Mouse (Mus musculus): ENCODE results near the gene Arhgap18.

The Arhgap18 gene

DNA sequence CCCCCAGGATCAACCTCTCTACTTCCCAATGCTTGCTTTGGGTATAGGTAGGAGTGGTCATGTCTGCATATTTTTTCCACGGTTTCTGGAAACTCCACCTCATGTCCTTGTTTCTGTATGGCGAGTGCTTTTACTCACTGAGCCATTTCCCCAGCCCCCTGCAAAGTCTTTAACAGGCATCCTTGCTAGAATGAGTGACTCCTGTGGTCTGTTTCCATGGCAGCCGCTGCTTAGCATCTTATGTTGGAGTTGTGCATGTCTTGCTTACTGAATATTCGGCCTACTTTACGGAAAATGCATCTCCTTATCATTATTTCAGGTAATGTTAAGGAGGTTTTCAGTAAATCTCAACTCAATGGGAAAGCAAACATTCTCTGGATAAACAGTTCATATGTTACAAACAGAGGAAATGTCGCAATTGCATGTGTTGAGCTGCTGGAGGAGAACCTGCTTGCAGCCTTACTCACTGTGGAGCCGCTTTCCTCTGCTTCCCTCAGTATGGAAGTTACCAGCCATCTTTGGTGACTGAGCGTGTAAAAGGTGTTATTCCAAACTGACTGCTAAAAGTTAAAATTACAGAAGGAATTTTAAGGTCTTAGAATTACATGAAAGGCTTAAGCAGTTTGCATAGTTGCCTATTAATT lies 72.1 kb downstream of the Arhgap18 start:
- in situ Hi-C loops (cut with MboI; ENCODE audit: unreplicated experiment in 2 of 2): loop anchor here in 1 of 2 experiments (5.0 kb wide), 1 partner anchor 33 kb away; no protein-coding TSS in a partner anchor

DNA sequence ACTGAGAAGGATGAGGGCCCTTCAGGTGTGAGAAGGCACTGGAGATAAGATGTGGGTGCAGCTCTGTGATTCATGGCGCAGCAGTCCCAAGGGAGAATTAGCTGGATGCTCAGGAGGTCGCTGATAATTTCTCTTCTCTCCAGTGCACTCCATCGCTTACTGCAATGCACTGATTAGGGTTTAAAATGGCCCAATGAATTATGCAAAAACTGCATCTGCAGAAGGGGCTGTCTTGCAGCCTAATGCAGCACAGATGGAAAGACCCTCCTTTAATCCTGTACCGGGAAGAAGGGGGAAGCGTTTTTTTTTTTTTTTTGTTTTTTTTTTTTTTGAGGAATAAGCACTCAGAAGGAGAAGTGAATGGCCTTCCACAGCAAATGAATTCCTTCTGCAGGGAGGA lies 74.1 kb downstream of the Arhgap18 start:
- in situ Hi-C loops (cut with MboI; ENCODE audit: unreplicated experiment in 2 of 2): loop anchor here in 1 of 2 experiments (5.0 kb wide), 1 partner anchor 35 kb away; no protein-coding TSS in a partner anchor

DNA sequence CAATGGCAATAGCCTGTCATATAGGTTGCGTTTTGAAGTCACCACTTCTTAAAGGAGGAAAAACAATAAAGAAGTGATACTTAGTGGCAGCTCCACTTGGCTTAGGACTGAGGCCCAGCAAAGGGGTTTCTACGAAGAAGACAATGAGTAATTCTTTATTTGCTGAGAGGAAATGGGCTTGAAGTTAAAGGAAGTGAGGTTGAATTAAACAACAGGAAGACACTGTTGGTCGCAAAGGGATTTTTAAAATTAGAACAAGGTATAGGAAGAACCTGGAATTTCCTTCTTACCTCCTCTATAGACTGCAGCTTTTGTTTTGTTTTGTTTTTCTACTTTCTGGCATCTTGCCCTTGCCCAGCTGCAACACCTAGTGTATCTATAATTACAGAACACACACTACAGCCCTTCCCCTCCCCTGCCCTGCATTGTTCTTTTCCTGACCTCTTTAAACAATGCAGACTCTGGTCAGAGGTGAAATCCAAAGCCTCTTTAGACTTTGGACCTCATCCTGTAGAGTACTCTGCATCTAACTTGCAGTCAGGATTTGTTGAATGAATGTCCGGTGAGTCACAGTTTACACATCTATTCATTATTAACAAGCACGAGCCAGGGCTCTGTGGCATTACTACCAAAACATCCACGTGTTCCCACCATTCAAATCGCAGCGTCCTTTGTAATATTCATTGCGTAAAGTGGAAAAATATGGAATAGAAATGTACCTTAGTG lies 75.4 kb downstream of the Arhgap18 start:
- in situ Hi-C loops (cut with MboI; ENCODE audit: unreplicated experiment in 2 of 2): loop anchor here in 1 of 2 experiments (5.0 kb wide), 1 partner anchor 36 kb away; no protein-coding TSS in a partner anchor

DNA sequence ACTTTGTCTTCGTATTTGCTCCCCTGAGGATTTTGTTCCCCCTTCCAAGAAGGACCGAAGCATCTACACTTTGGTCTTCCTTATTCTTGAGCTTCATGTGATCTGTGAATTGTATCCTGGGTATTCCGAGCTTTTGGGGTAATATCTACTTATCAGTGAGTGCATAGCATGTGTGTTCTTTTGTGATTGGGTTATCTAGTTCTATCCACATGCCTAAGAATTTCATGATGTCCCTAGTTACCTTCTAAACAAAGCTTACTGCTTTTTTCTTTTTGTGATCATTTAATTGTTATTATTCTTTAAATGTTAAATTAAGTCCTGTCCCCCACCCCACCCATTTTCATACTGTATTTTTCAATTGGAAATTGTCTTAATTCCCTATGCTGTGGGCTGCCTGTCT lies 78.8 kb downstream of the Arhgap18 start:
- in situ Hi-C loops (cut with MboI; ENCODE audit: unreplicated experiment in 2 of 2): no loop called here

DNA sequence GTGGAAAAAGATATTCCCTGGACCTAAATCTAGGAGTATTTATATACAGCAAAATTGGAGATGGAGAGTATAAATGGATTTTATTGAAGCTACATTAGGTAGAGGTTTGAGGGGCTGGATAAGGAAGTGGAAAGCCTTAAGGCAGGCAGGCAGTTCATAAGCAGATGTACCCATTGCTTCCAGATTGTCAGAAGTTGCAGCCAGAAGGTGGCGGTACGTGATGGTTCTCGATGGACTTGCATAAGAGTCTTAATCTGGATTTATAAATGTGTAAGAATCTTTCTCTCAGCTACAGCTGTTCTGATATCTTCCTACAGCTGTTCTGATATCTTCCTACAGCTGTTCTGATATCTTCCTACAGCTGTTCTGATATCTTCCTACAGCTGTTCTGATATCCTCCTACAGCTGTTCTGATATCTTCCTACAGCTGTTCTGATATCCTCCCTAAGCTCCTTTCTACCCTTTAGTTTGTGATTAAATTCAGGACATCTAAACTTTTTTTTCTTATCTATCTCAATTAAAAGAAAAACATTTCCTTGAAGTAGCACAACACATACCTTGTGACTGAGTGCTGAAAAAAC lies 79.5 kb downstream of the Arhgap18 start:
- in situ Hi-C loops (cut with MboI; ENCODE audit: unreplicated experiment in 2 of 2): no loop called here

DNA sequence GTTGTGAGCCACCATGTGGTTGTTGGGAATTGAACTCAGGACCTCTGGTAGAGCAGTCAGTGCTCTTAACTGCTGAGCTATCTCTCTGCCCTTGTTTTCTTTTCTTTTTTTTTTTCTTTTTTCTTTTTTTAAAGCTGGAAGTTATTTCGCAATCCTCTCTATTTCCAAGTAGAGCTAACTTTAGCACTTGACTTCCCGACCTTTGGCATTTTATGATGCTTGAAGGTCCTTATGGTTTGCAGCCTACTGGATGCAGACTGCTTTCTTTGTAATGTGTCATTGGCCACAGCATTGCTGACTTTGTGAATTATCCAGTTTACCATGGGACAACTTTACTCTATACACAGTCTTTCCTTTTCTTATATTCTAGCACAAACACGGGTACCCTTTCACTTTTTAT lies 80.2 kb downstream of the Arhgap18 start:
- in situ Hi-C loops (cut with MboI; ENCODE audit: unreplicated experiment in 2 of 2): no loop called here

DNA sequence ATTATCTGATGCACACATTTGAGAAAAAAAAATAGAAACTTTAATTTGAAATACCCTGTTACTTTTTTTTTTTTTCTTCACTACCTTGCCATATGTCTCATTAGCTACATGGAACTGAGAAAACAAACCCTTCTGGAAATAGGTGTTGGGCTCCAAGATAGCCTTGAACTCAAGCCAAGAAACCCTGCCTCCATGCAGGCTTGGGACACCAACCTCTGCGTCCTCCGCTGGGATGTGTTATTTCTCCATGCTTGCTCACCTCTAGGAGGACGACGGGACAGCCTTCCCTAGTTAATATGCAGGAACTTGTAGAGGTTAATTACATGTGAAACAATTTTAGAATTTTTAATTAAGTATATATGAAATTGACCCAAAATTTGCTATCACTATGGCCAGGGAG lies 96.1 kb downstream of the Arhgap18 start:
- in situ Hi-C loops (cut with MboI; ENCODE audit: unreplicated experiment in 2 of 2): no loop called here

DNA sequence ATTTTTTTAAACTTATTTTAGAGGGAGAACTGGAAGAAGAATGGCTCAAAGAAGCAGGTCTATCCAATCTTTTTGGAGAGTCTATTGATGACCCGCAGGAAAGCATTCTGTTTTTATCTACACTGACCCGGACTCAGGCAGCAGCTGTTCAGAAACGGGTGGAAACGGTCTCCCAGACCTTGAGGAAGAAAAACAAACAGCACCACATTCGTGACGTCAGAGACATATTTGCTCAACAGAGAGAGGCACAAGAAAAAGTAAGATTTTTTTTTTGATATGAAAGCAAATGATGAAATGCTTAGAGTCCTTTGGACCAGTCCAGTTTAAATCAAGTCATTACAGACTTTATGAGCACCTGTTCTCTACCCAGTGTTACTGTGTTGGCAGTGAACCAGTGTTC lies 96.6 kb downstream of the Arhgap18 start:
- in situ Hi-C loops (cut with MboI; ENCODE audit: unreplicated experiment in 2 of 2): no loop called here

DNA sequence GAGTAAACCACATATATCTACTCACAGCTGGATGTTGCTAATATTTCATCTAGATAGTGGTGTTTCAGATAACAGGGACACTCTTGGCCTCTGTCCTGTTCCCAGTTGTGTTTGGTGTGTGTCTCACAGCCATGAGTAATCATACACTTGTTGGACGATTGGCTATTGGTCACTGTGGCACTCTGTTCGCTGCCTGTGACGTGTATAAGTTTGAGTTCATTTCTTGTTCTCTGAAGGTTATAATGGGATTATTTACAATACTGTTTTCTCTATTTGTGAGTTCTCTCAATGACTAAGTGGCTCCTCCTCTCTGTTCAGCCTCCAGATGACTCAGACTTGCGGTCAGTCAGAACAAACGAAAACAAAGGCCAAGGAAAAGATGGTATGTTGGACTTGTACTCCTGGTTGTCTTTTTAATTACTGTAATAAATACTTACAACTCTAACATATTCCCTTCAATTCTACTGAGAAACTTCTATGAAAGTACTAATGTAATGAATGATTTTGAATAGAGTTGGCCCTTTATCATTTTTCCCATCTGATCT lies 101.4 kb downstream of the Arhgap18 start:
- in situ Hi-C loops (cut with MboI; ENCODE audit: unreplicated experiment in 2 of 2): no loop called here

DNA sequence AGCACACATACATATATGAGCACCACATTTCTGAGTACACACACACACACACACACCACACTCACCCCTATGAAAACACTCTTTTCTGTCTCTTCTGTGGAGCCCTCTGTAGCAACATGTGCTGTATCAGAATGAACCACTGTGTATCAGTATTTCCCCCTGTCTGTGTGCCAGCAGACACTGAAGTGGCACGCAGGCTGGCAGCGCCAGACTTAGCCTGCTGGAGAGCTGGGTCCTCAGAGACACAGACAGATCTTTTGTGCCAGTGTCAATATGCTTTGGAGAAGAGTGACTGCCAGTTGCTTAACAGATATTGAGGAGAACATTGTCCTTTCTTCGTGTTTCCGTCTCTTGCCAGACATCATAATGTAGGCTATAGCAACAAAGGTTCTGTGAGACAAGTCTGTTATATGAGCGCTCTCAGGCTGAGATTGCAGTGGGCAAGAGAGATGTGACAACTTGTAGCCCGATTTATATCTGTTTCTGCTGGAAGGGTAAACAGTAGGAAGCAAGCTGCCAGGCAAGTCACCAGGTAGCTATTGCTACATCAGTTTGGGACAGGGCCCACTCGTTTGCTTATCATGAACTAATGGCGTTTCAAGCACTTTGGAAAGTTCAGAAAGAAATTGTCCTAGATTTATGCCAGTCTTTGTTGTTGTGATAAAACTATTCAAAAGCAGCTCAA lies 102.8 kb downstream of the Arhgap18 start:
- in situ Hi-C loops (cut with MboI; ENCODE audit: unreplicated experiment in 2 of 2): no loop called here

DNA sequence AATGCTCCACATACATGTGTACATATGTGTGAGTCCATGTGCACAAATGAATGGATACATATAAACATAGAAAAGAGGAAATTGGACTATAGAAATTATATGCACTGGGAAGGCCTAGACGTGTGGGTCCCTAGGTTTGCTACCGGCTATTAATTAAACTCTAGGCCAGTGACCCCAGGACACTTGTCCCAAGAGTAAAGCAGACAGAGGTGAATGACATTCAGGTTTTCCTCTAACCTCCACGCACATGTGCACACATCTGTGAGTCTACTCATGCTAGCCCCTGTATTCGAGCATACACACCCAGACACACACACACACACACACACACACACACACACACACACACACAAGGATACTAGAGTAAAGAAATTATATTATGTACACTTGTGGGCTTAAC lies 104.4 kb downstream of the Arhgap18 start:
- in situ Hi-C loops (cut with MboI; ENCODE audit: unreplicated experiment in 2 of 2): no loop called here

DNA sequence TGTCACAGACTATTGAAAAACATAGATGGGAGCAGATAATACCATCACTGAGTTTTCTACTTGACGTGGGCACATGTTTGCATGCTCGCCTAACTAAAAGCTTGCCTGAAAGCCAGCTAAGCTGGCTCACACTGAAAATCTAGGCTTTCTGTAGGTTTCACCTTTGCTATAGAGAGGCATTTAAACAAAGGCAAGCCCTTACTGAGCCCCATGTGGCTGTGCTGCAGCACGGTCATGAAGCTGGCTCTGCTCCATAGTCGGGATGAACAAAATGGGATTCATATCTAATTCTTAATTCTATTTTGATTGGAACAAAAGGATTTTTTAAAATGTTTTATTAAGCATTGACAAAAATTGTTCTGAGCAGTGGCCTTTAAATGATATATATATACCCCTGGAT lies 105.3 kb downstream of the Arhgap18 start:
- in situ Hi-C loops (cut with MboI; ENCODE audit: unreplicated experiment in 2 of 2): no loop called here

DNA sequence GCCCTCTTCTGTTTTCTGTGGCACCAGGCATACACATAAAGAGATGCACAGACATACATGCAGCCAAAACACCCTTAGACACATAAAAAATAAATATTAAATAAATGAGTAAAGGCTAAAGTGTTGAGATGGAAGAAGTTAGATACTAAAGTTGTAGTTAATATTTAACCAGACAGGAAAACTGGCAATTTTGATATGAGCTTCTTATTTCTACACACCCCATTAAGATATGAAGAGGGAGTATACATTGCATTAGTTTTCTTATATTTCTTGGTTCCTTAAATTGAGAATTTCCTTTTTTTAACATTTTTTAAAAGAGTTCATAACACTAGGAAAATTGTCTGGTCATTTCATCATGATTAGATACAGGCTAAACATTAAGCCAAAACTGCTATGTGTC lies 108.0 kb downstream of the Arhgap18 start:
- in situ Hi-C loops (cut with MboI; ENCODE audit: unreplicated experiment in 2 of 2): no loop called here

DNA sequence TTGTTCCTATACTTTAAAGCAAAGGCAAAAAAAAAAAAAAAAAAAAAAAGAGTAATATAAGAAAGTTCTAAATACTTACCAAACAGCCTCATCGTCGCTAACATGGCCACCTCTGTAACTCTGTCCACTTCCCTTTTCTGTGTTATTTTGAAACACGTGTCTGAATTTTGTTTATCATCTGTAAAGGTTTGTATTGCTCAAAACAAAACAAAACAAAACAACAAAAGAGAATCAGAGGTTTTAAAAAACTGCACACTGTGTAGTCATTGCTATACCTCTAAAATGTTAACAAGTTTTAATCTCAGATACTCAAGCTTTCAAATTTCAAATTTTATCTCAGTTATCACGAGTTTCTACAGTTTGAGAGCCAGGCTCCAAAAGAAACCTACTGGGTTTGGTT lies 109.0 kb downstream of the Arhgap18 start:
- in situ Hi-C loops (cut with MboI; ENCODE audit: unreplicated experiment in 2 of 2): no loop called here

DNA sequence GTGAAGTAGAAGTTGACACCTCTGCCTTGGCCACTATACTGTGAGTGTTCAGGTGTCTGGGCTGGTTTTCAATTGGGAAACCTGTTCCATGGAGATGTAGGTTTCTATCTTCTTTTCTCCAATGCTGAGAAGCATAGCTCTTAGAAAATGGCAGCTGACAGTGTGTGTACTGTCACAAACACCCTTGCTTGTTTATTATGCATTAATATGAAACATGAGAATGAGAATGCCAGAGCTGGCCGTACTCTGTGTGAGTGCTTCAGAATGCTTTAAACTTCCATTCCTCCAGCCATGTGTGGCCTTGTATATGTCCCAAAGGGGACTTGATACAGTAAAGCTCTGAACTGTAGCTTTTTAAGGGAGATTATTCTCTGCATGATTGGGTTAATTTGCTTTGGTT lies 110.8 kb downstream of the Arhgap18 start:
- in situ Hi-C loops (cut with MboI; ENCODE audit: unreplicated experiment in 2 of 2): no loop called here

DNA sequence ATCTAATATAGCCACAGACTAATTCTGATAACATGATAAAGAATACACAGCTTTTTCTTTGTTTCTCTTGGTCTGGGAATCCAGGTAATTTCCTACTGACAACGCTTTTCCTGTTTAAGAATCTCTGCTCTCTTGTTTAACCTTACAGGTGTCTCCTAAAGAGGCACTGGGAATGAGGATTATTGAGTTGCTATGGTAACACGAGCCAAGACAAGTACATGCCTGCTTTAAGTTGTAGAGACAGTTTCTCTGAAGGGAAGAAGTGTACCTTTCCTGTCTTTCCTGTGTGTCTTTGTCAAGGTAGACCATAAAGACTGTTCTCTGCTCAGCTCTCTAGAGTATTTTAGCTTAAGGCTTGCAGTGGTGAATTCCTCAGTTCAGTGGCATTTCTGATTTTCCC lies 117.6 kb downstream of the Arhgap18 start:
- in situ Hi-C loops (cut with MboI; ENCODE audit: unreplicated experiment in 2 of 2): no loop called here

DNA sequence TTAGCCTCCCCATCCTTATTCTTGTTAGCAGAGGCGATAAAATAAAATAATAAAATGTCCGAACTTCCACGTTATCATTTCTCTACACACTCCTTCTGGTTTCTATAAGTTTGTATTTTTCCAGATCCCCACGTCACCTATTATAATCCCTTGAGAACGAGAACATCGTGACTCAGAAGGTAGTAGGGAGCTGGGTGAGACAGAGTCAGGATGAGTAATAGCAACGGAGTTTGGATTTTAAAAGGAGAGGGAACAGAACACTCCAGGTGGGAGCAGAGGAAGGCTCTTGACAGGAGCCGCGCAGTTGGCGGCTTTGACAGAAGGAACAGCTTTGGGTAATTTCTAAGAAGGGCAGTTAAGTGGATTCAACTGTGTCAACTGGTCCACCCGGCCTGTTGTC lies 124.1 kb downstream of the Arhgap18 start:
- in situ Hi-C loops (cut with MboI; ENCODE audit: unreplicated experiment in 2 of 2): no loop called here

DNA sequence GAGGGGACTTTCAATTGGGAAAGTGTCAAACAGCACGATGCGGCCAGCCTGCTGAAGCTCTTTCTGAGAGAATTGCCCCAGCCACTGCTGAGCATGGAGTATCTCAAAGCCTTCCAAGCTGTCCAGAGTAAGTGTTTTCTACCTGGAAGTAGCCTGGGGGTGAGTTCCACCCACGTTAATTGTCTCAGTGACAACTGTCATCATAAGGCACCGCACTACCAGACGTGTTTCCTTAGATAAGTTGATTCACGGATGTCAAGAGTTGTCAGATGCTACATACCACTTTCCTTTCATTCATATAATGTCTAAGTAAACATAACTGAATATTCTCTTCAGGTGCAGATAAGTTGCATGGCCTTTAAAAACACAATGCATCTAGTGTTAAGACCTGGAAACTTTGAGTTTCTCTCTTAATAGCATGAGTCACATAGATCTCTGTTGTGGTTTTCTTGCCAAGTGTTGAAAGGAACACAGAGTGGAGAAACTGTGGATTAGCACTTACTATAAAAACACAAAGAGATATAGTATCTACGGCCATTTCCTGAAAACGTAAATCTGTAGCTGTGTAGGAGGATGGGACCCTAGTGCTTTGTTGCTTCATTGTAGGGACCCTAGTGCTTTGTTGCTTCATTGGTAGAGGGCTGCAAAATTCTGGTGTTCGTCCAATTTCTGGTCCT lies 125.8 kb downstream of the Arhgap18 start:
- in situ Hi-C loops (cut with MboI; ENCODE audit: unreplicated experiment in 2 of 2): no loop called here

DNA sequence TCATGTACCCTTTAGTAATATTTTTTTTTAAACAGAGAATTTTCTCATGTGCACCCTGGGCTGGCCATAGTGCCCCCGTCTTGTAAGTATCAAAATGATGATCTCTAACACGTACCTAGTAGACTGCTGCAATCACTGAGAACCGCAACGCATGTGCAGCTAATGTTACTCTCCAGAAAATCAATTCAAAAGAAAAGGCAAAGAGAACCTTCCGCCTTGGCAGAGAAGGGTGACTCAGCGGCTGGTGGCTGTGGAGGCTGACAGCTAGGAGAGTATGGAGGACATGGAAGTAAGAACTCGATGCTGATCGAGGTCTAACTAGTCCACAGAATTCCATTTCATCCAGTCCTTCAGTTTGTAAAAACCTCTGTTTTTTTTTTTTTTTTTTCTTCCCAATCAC lies 131.7 kb downstream of the Arhgap18 start:
- in situ Hi-C loops (cut with MboI; ENCODE audit: unreplicated experiment in 2 of 2): no loop called here

DNA sequence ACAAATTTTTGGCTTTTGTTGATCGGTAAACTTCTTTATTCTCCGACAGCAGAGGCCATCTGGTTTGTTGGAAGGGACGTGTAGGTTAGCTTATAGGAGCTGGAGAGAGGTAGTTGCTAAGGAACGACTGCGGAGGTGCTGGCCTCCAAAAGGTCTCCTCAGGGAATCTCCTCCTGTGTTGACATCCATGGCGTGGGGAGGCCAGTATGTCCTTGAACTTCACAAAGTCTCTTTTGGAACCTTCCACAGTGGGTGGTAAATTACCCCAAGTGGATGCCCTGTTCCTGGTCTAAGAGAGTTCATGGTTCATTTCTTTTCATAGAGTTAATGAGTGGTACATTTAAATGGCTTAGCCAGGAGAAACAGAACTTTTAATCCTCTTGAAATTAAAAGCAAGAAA lies 136.0 kb downstream of the Arhgap18 start:
- in situ Hi-C loops (cut with MboI; ENCODE audit: unreplicated experiment in 2 of 2): no loop called here
